Mouse (Mus musculus): ENCODE measurements around the gene Usp25.

Gene Usp25

DNA sequence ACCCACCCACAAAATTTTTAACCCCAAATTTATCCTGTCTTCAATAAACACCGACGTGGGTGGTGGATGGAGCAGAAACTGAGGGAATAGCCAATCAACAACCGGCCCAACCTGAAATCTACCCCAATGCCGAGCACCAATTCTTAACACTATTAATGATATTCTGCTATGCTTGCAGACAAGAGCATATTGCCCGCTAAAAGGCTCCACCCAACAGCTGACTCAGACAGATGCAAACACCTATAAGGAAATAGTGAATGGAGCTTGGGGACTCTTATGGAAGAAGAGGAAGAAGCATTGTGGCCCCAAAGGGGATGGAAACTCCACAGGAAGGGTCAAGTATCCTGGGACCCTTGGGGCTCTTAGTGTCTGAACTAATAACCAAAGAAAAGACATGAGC is 133.3 kb downstream of the Usp25 start:
- no peak for DNase-seq (ENCODE audit: low spot score in 2 of 2)

DNA sequence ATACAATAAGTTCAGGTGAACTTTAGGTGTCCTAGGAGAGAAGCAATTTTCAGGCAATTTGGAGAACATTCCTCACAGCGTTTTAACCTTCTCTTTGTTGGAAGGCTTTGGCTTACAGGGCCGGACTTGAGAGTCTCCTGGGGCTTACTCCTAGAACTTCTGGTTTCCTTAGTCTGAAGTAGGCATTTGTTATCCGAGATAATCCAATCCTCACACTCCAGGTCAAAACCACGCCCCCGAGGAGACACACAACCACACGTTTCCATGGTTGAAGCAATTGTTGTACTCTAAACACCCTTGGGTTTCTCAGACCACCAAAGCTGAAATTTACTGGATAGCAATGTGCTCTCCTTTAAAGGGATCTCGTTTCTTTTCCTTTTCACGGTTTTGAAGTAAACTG is 136.8 kb downstream of the Usp25 start:
- DNase-seq (ENCODE audit: low spot score in 2 of 2): no peak

- no peak for DNase-seq (ENCODE audit: low spot score in 2 of 2)
Observed at GRCm38 (mm10) chr16:77150884-77151283, 137.4 kb downstream of the Usp25 start.

DNA sequence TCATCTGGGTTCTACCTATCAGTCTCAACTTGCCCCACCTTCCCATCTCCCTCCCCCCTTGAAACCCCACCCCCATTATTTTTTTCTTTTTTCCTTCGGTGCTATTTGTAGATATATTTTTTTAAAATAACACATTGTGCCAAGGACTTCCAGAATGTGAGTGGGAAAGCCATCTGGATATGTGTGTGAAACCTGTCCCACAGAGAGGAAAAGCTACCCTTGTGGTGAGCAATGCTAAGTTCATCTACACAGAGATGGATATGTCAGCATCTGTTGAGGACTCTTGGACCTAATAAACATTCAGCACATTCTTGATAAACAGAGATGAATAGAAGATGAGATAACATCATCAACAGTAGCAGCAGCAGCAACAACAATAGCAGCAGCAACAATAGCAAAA is 138.8 kb downstream of the Usp25 start:
- no peak for DNase-seq (ENCODE audit: low spot score in 2 of 2)

DNA sequence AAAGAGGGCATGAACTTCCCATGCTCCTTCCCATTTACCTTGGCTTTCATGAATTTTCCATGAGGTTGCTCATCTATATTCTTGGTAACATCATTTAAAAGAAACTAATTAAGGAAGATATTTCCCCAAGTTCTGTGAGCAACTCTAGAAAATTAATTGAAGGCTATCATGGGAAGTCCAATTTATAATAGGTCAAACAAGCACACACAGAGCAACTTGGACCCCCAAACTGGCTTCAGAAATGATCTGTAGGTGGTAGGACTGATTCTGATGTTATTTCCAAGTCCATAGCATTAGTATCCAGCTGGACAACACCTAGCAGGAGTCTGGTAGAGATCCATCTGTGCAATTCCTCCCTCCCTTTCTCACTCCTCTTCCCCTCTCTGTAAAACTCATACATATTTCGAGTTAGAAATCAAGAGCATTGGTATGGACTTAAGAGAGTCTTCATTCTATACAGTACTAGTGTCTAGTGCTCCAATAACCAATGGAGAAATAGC is 139.8 kb downstream of the Usp25 start:
- no peak for DNase-seq (ENCODE audit: low spot score in 2 of 2)

DNA sequence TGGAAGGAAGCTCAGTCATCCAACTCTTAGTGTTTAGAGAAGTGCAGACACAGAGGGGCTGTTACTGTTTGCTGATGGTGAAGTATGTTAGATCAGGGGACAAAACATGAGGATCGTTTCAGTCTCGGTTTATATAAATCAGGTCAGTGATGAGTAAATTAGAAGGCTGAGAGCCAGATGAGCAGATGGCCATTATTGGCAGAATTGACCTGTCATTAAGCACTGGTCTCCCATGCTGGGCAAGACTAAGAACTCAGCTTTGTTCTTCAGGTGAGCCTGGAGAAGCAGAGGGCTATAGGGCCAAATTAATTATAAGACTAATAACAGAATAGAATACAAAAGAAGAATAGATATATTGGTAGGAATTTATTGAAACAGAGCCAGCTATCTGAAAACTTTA is 140.3 kb downstream of the Usp25 start:
- no peak for DNase-seq (ENCODE audit: low spot score in 2 of 2)

- no peak for DNase-seq (ENCODE audit: low spot score in 2 of 2)
Observed at GRCm38 (mm10) chr16:77154831-77155230, 141.3 kb downstream of the Usp25 start.

Measured in natural killer cell, adult 2 months (primary cell).